Mouse (Mus musculus) kidney, adult 2 months (tissue): ENCODE measurements around the gene Syt7. TPM values are rescaled to one million over a fixed set of nuclear protein-coding genes. Genes with fewer than 3 reads are reported as not detected.

Experiments used
- DNase-seq: peaks from one replicate; pipeline ENCODE4 v3.0.0; 2021
- H3K27ac ChIP-seq: fragments of 200-500 bp; 2 replicates; pipeline ENCODE4 v1.5.1; 2012; ENCODE audit warnings: low read depth, low read length, control low read depth, inconsistent platforms; ENCODE audit not compliant: insufficient read depth
- H3K27me3 ChIP-seq: fragments of 200-500 bp; replicated peaks from 2 replicates; pipeline ENCODE4 v1.6.1; 2012; ENCODE audit warnings: mild to moderate bottlenecking, moderate library complexity, low read length, inconsistent platforms; ENCODE audit not compliant: control insufficient read depth, insufficient read depth
- H3K36me3 ChIP-seq: fragments of 200-500 bp; 2 replicates; pipeline ENCODE4 v1.6.1; 2012; ENCODE audit warnings: mild to moderate bottlenecking, moderate library complexity, low read length, inconsistent platforms; ENCODE audit not compliant: control insufficient read depth, insufficient read depth
- H3K4me1 ChIP-seq: fragments of 200-500 bp; 2 replicates; pipeline ENCODE4 v1.6.1; 2011; ENCODE audit warnings: low read length; ENCODE audit not compliant: control insufficient read depth, insufficient read depth
- H3K4me3 ChIP-seq: fragments of 200-500 bp; 2 replicates; pipeline ENCODE4 v1.5.1; 2011; ENCODE audit warnings: mild to moderate bottlenecking, low read depth, low read length, control low read depth; ENCODE audit not compliant: insufficient read depth
- CTCF ChIP-seq: fragments of 200-500 bp; conservative IDR thresholded peaks from 2 replicates; pipeline ENCODE4 v1.5.1; 2011; ENCODE audit warnings: low read depth, mild to moderate bottlenecking, control low read depth, low read length, moderate library complexity, mixed read lengths; ENCODE audit not compliant: insufficient read depth, insufficient read length
- POLR2A ChIP-seq: fragments of 200-500 bp; IDR thresholded peaks from one replicate; pipeline ENCODE4 v1.6.1; 2011; ENCODE audit warnings: low read depth, low read length, control low read depth
- WGBS: fragments of 180-500 bp; shearing (Covaris S2); methylation state at CpG from one replicate; pipeline ENCODE4 v1.1.7; 2018; 5-methylcytosine and 5-hydroxymethylcytosine counted together
- polyA plus RNA-seq: library from polyadenylated mRNA; depleted of rRNA; stranded (reverse); fragments of >200 nt; gene quantifications from 2 replicates; pipeline ENCODE4 v1.2.3, GENCODE M21; 2012

Gene Syt7
- polyA plus RNA-seq, 1 experiment, result 4.6 TPM

GRCm38 (mm10) chr19:10425484-10426270, 36.8 kb downstream of the Syt7 start:
- Histone ChIP-seq H3K4me3 (no peak overlapping the region), H3K27me3 (no peaks in the 10 kb centered on the region; the same call in 1 of the 2 replicates), H3K27ac (no peak overlapping the region), H3K4me1 (no peaks in the 10 kb centered on the region), H3K36me3 (no peaks in the 10 kb centered on the region)
- DNase-seq, result no peak
- 45% methylated on average over 13 of the region's 13 CpGs for WGBS
- no peak for TF ChIP-seq CTCF

GRCm38 (mm10) chr19:10426312-10426711, 37.4 kb downstream of the Syt7 start:
- TF ChIP-seq POLR2A (no peak), CTCF (no peak)
- DNase-seq, result no peak
- H3K27me3 ChIP-seq, result no peaks in the 10 kb centered on the region; the same call in 1 of the 2 replicates
- no peaks in the 10 kb centered on the region for H3K36me3 ChIP-seq
- H3K4me3 ChIP-seq, result no peak overlapping the region
- H3K27ac ChIP-seq, result no peak overlapping the region
- WGBS, result 36% methylated on average over 25 of the region's 25 CpGs
- H3K4me1 ChIP-seq, result no peaks in the 10 kb centered on the region

- DNase-seq, result no peak
- H3K4me3 ChIP-seq, result no peak overlapping the region
- H3K4me1 ChIP-seq, result no peaks in the 10 kb centered on the region
- no peak overlapping the region for H3K27ac ChIP-seq
- no peak for TF ChIP-seq CTCF
- no peak for TF ChIP-seq POLR2A
- no peaks in the 10 kb centered on the region; the same call in 1 of the 2 replicates for H3K27me3 ChIP-seq
- no peaks in the 10 kb centered on the region for H3K36me3 ChIP-seq
- WGBS, result 56% methylated on average over 6 of the region's 6 CpGs
Measured at GRCm38 (mm10) chr19:10426793-10427192, 37.9 kb downstream of the Syt7 start.

DNA sequence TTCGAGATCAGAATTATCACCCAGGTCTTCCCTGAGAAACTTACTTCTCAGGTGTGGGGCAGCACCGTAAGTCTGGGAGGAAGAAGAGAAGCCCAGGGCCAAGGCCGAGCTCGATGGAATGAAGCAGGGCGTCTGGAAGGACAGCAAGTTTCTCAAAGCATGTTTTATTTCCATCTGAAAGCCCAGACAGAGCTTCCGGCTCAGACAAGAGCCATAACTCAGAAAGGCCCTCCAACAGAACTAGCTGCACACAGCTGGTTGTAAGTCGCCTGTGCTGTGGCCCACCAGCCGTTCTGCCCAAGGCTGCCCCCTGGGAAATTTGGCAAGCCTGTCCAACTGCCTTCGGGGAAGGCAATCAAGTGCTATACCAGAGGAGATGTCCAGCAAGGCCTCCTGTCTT, 38.5 kb downstream of the Syt7 start:
- DNase-seq, result peak; percentile 17
- Histone ChIP-seq H3K4me1 (no peaks in the 10 kb centered on the region), H3K4me3 (no peak overlapping the region), H3K27me3 (no peaks in the 10 kb centered on the region; the same call in 1 of the 2 replicates), H3K36me3 (no peaks in the 10 kb centered on the region), H3K27ac (no peak overlapping the region)
- TF ChIP-seq POLR2A, result no peak
- WGBS, result 71% methylated on average over 9 of the region's 9 CpGs

DNA sequence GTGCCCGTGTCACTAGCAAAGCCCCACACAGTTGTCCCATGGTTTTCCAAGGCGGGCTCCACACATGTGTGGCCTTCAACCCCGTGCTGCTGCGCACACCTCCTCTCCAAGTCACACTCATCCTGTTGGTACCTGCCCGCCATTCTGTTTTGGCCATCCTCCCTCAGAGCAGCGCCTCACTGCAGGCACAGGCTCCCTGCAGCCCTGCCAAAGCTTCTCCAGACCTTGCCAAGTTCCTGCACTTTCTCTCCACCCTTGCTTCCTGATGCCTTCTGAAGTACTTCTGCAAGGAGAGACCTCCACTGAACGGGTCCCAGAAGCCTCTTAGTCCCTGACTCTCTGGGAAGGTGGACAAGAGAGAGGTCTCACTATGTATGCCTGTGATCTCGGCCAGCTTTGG, 40.5 kb downstream of the Syt7 start:
- DNase-seq, result no peak
- Histone ChIP-seq H3K4me1 (no peaks in the 10 kb centered on the region), H3K36me3 (no peaks in the 10 kb centered on the region), H3K27me3 (no peaks in the 10 kb centered on the region; the same call in 1 of the 2 replicates), H3K4me3 (no peak overlapping the region), H3K27ac (no peak overlapping the region)
- TF ChIP-seq POLR2A (no peak), CTCF (no peak)
- 76% methylated on average over 8 of the region's 8 CpGs for WGBS

DNA sequence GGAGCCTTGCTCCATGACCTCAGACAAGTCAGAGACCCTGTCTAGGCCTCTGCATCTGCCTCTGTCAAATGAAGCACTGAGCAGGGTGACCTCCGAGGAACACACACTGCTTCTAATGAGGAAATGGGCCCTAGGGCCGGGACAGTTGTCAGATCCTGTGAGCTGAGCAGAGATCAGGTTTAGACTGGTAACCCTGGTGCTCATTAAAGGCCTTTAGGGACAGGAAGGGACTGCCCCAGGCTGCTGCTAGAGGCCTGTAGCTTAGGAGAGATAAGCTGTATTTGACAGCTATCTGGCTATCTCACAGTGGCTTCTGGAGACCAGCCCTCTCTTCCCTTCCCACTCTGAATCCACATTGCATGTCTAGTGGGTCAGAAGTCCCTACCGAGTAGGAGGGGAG, 42.5 kb downstream of the Syt7 start:
- no peak for DNase-seq
- Histone ChIP-seq H3K27ac (no peak overlapping the region), H3K4me1 (no peaks in the 10 kb centered on the region), H3K4me3 (no peak overlapping the region), H3K36me3 (no peaks in the 10 kb centered on the region), H3K27me3 (no peaks in the 10 kb centered on the region)
- 56% methylated on average over 3 of the region's 3 CpGs for WGBS
- TF ChIP-seq POLR2A (no peak), CTCF (no peak)

- Histone ChIP-seq H3K4me1 (no peaks in the 10 kb centered on the region), H3K36me3 (no peaks in the 10 kb centered on the region), H3K27ac (no peak overlapping the region), H3K27me3 (no peaks in the 10 kb centered on the region), H3K4me3 (no peak overlapping the region)
- no peak for TF ChIP-seq CTCF
- TF ChIP-seq POLR2A, result no peak
- 81% methylated on average over 4 of the region's 4 CpGs for WGBS
- DNase-seq, result no peak
Measured at GRCm38 (mm10) chr19:10431841-10432240, 43.0 kb downstream of the Syt7 start.

- no peak for TF ChIP-seq POLR2A
- no peak for TF ChIP-seq CTCF
- Histone ChIP-seq H3K36me3 (no peaks in the 10 kb centered on the region), H3K27me3 (no peaks in the 10 kb centered on the region), H3K4me3 (no peak overlapping the region), H3K27ac (no peak overlapping the region), H3K4me1 (no peaks in the 10 kb centered on the region)
- 78% methylated on average over 7 of the region's 7 CpGs for WGBS
- no peak for DNase-seq
Measured at GRCm38 (mm10) chr19:10433225-10433624, 44.3 kb downstream of the Syt7 start.
